Mouse (Mus musculus) stomach, embryonic 14.5 days (tissue): ENCODE results near the gene Mgmt. TPM values are rescaled to one million over a fixed set of nuclear protein-coding genes. Genes with fewer than 3 reads are reported as not detected.

Experiments
- ATAC-seq: fragments of 200-750 bp; cut with Nextera tagmentation; 2 replicates; pipeline ENCODE4 v1.8.0; 2017; ENCODE audit warnings: low read depth, moderate TSS enrichment; ENCODE audit not compliant: insufficient number of reproducible peaks, insufficient read depth, low FRiP score
- H3K27ac ChIP-seq: fragments of 300-500 bp; sonication (generic); 2 replicates; pipeline ENCODE4 v1.5.1; 2014; ENCODE audit warnings: mild to moderate bottlenecking, low read length, moderate library complexity, mixed read lengths
- H3K27me3 ChIP-seq: fragments of 300-500 bp; sonication (generic); 2 replicates; pipeline ENCODE4 v1.6.1; 2014; ENCODE audit warnings: low read length, control low read depth, mixed read lengths; ENCODE audit not compliant: control insufficient read depth, insufficient read depth
- H3K36me3 ChIP-seq: fragments of 300-500 bp; sonication (generic); 2 replicates; pipeline ENCODE4 v1.6.1; 2014; ENCODE audit warnings: mild to moderate bottlenecking, control low read depth, low read length, moderate library complexity, mixed read lengths; ENCODE audit not compliant: control insufficient read depth, insufficient read depth
- H3K4me1 ChIP-seq: fragments of 300-500 bp; sonication (generic); 2 replicates; pipeline ENCODE4 v1.6.1; 2014; ENCODE audit warnings: low read length, control low read depth, mixed read lengths; ENCODE audit not compliant: control insufficient read depth, insufficient read depth
- H3K4me2 ChIP-seq: fragments of 300-500 bp; sonication (generic); replicated peaks from 2 replicates; pipeline ENCODE4 v1.6.1; 2014; ENCODE audit warnings: low read depth, low read length, control low read depth
- H3K4me3 ChIP-seq: fragments of 300-500 bp; sonication (generic); 2 replicates; pipeline ENCODE4 v1.5.1; 2014; ENCODE audit warnings: low read depth, low read length, control low read depth
- H3K9ac ChIP-seq: fragments of 300-500 bp; sonication (generic); replicated peaks from 2 replicates; pipeline ENCODE4 v1.6.1; 2014; ENCODE audit warnings: low read depth, mild to moderate bottlenecking, control low read depth, low read length, moderate library complexity, mixed read lengths
- H3K9me3 ChIP-seq: fragments of 300-500 bp; sonication (generic); 2 replicates; pipeline ENCODE4 v1.6.1; 2016; ENCODE audit warnings: low read depth, low read length, control low read depth; ENCODE audit not compliant: control insufficient read depth
- WGBS: fragments of 180-500 bp; shearing (Covaris S2); extraction: QIAGEN DNeasy Blood & Tissue Kit; methylation state at CpG from one replicate; pipeline ENCODE4 v1.1.7; 2014; 5-methylcytosine and 5-hydroxymethylcytosine counted together
- polyA plus RNA-seq: library from polyadenylated mRNA; unstranded; fragments of >200 nt; fragmentation: Nextera tagmentation; extraction: Ambion mirVana; gene quantifications from 2 replicates; pipeline ENCODE4 v1.2.1, GENCODE M21; 2014

Mgmt gene
- polyA plus RNA-seq, 1 experiment from 2014 or later, result 10.5 TPM

DNA sequence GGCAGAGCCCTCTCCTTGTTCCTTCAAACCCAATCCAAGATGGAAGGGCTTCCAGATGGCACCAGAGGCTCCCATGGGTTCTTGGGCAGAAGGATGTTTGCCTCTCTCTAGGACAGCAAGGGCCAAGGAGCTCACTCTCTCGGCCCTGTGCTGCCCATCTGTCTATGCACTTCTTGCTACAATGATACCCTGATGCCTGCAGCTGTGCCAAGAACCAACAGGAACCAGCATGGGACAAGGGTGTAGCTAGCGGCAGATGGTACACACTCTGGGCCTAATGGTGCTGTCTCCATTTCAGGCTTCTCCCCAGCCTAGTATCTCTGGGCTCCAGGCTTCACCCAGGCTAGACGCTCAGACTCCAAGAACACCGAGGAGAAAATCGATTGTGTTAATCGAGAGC, 6.3 kb upstream of the Mgmt start:
- H3K9ac ChIP-seq, result no peak overlapping the region
- H3K4me3 ChIP-seq, result no peak overlapping the region
- no peaks in the 10 kb centered on the region for H3K9me3 ChIP-seq
- WGBS, result 88% methylated on average over 6 of the region's 6 CpGs
- no peak for ATAC-seq
- no peaks in the 10 kb centered on the region for H3K27me3 ChIP-seq
- no peak overlapping the region for H3K27ac ChIP-seq
- H3K4me1 ChIP-seq, result no peaks in the 10 kb centered on the region
- no peaks in the 10 kb centered on the region for H3K36me3 ChIP-seq
- no peak overlapping the region for H3K4me2 ChIP-seq

DNA sequence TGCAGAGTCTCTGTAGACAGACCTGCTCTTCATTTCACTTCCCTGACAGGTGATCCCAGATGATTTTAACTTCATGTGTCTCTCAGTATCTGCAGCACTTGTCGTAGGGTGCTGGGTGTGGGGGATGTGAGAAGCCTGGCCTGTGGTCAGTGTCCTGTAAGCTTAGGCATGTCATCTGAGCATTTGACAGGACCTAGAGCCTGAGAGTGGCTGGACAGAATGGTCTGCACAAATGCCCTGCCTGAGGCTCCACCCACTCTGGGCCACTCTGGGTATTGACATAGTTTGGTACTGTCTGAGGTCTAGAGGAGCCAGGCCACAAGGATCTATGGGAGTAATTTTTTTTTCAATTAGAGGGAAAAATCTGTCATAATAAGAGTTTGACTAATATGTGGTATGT, 942 bp downstream of the Mgmt start:
- Histone ChIP-seq H3K4me3 (no peak overlapping the region), H3K9ac (no peak overlapping the region)
- WGBS, result 87% methylated on average over 1 of the region's 1 CpGs

DNA sequence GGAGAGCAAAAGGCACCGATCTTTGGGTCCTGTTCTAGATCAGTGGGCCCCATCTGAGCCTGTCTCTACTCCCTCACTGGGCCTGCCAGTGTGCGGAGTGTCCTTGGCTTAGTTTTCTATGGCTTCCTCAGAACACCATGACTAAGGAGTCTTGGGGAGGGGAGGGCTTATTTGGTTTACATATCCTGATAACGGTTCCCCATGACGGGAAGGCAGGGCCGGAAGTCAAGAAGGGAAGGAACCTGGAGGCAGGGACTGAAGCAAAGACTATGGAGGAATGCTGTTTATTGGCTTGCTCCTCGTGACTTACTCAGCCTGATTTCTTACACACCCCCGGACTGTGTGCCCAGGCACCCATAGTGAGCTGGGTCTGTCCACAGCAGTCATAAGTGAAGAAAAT, 1.4 kb downstream of the Mgmt start:
- WGBS, result 87% methylated on average over 7 of the region's 7 CpGs
- Histone ChIP-seq H3K9me3 (no peaks in the 10 kb centered on the region), H3K27me3 (no peaks in the 10 kb centered on the region), H3K27ac (no peak overlapping the region), H3K4me2 (no peak overlapping the region), H3K36me3 (no peaks in the 10 kb centered on the region), H3K9ac (no peak overlapping the region), H3K4me1 (peaks cover 3% of the 10 kb centered on the region; the same call in 1 of the 2 replicates), H3K4me3 (no peak overlapping the region)
- ATAC-seq, result no peak

More for the DNA sequence above, 942 bp downstream of the Mgmt start:
- H3K4me1 ChIP-seq, result peaks cover 3% of the 10 kb centered on the region; the same call in 1 of the 2 replicates
- no peaks in the 10 kb centered on the region for H3K9me3 ChIP-seq
- H3K4me2 ChIP-seq, result no peak overlapping the region
- no peaks in the 10 kb centered on the region for H3K27me3 ChIP-seq
- no peaks in the 10 kb centered on the region for H3K36me3 ChIP-seq
- no peak overlapping the region for H3K27ac ChIP-seq
- ATAC-seq, result no peak

DNA sequence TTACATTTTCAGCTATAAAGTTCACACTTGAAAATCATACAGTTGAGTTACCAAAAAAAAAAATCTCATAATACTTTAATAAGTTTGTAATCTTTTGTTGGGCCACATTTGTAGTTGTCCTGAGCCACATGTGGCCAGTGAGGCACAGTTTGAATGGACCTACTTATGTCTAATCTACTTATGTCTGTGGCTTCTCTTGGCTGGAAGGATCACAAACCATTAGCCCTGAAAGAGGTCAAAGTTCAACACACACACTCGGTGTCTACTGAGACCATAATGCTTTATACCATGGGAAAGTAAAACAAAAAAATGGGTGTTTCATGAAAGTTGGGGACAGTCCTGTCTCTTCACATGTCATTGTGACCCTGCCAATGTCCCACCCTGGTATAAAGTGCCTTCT, 3.1 kb downstream of the Mgmt start:
- no peaks in the 10 kb centered on the region for H3K36me3 ChIP-seq
- H3K9me3 ChIP-seq, result no peaks in the 10 kb centered on the region
- no peak overlapping the region for H3K9ac ChIP-seq
- no peak overlapping the region for H3K4me3 ChIP-seq
- ATAC-seq, result no peak
- peaks cover 3% of the 10 kb centered on the region; the same call in 1 of the 2 replicates for H3K4me1 ChIP-seq
- no peak overlapping the region for H3K4me2 ChIP-seq
- 24% methylated on average over 1 of the region's 1 CpGs for WGBS
- no peak overlapping the region for H3K27ac ChIP-seq
- H3K27me3 ChIP-seq, result no peaks in the 10 kb centered on the region

DNA sequence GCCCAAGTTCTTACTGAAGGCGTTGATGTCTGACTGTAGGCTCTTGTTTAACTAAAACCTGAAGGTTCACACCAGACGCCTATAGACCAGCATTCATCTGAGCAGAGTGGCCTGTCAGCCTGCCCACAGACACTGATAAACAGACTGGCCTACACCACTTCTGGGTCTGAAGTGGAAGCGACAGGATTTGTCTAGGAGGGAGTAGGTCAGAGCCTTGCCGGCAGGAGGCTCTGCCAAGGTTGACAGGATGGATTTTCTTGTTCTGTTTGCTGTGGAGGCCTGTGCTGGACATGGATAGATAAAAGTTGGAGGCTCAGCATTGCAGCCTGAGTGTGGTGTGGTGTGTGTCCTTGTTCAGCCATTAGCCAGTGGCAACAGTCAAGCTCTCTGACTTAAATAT, 3.6 kb downstream of the Mgmt start:
- Histone ChIP-seq H3K36me3 (no peaks in the 10 kb centered on the region), H3K27me3 (no peaks in the 10 kb centered on the region), H3K9ac (no peak overlapping the region), H3K9me3 (no peaks in the 10 kb centered on the region), H3K4me3 (no peak overlapping the region), H3K27ac (no peak overlapping the region), H3K4me2 (no peak overlapping the region), H3K4me1 (peaks cover 3% of the 10 kb centered on the region; the same call in 1 of the 2 replicates)
- no peak for ATAC-seq
- WGBS, result 37% methylated on average over 4 of the region's 4 CpGs

DNA sequence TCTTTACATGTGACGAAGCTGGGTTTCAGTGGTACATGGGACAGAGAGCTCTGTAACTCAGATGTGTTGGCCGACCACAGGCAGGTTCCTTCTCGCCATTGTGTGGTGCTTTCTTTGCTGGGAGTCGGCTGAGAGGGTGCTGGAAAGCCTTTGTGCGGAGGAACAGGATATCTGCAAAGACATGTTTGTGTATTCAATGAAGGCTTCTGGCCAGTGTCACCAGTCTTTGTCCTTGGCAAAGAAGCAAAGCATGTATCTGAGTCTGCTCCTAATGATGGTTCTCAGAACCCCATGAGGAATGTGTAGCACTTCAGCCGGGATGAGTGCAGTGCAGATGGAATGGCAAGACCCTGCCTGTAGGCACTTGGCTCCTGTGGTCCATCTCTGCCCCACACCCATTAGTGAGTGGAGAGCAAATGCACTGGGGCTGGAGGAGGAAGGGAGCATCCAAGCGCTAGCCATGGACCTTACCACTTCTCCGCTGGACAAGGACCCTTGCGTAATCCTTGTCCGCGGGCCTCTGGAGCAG, 14.3 kb downstream of the Mgmt start:
- Histone ChIP-seq H3K36me3 (no peaks in the 10 kb centered on the region), H3K4me1 (no peaks in the 10 kb centered on the region), H3K4me2 (no peak overlapping the region), H3K4me3 (no peak overlapping the region), H3K9me3 (no peaks in the 10 kb centered on the region), H3K27me3 (no peaks in the 10 kb centered on the region), H3K9ac (no peak overlapping the region), H3K27ac (no peak overlapping the region)
- no peak for ATAC-seq
- 82% methylated on average over 11 of the region's 11 CpGs for WGBS

DNA sequence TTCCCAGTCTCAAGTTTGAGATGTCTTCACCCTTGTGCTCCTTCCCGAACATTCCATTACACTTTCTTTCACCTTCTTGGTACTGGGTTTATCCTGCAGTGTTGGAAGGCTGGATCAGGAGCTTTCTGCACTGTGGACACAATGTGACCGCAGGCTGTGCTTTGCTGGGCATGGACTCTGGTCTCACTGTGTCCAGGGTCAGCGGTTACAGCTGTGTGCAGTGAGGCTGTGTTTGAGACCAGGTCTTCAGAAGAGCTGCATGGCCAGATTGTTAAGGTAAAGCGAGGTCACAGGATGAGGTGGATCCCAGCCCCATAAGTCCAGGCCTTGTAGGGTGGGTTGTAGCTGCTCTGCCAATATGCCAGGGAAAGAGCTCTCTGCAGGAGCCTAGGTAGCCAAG, 18.5 kb downstream of the Mgmt start:
- Histone ChIP-seq H3K27me3 (no peaks in the 10 kb centered on the region), H3K27ac (no peak overlapping the region), H3K9me3 (no peaks in the 10 kb centered on the region), H3K9ac (no peak overlapping the region), H3K4me2 (no peak overlapping the region), H3K4me1 (no peaks in the 10 kb centered on the region), H3K4me3 (no peak overlapping the region), H3K36me3 (no peaks in the 10 kb centered on the region)
- 89% methylated on average over 4 of the region's 4 CpGs for WGBS
- no peak for ATAC-seq

DNA sequence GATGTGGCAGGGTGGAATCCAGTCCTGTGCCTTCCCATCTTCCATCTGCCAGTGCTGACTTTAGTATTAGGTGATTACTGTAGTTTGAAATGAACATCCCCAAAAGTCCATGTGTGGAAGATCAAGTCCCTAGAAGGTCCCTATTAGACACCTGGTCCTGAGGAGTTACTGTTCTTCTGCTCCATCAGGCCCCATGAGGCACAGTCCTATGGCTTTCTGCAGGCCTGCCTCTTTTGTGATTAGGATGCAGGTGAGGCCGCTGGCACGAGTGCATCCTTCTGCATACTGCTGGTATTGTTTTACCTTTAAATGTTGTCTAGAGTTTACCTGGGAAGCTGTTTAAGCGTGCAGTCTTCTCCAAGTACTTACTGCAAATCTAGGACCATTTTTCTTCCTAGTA, 21.6 kb downstream of the Mgmt start:
- H3K9me3 ChIP-seq, result no peaks in the 10 kb centered on the region
- no peak overlapping the region for H3K4me3 ChIP-seq
- no peaks in the 10 kb centered on the region for H3K27me3 ChIP-seq
- ATAC-seq, result no peak
- WGBS, result 89% methylated on average over 3 of the region's 3 CpGs
- H3K9ac ChIP-seq, result no peak overlapping the region
- no peak overlapping the region for H3K4me2 ChIP-seq
- H3K36me3 ChIP-seq, result no peaks in the 10 kb centered on the region
- H3K4me1 ChIP-seq, result no peaks in the 10 kb centered on the region
- no peak overlapping the region for H3K27ac ChIP-seq
